Mouse (Mus musculus) forebrain, embryonic 10.5 days (tissue): ENCODE data around the gene Kansl1l. TPM values are rescaled to one million over a fixed set of nuclear protein-coding genes. Genes with fewer than 3 reads are reported as not detected.
A peak's percentile ranks its signal among the peaks of the same experiment; 100 is the strongest.
"Not testable (repeated sequence)": the region's sequence is repeated elsewhere in the genome, so short reads cannot be mapped to it uniquely, and the experiment has no call there.

Source experiments
- DNase-seq: peaks from one replicate; pipeline ENCODE4 v3.0.0-alpha.2; 2017; ENCODE audit warnings: low spot score; ENCODE audit errors: extremely low spot score
- H3K27ac ChIP-seq: fragments of 300-500 bp; sonication (generic); 2 replicates; pipeline ENCODE4 v1.5.1; 2016; ENCODE audit warnings: mild to moderate bottlenecking
- H3K27me3 ChIP-seq: fragments of 300-500 bp; sonication (generic); 2 replicates; pipeline ENCODE4 v1.6.1; 2016; ENCODE audit warnings: mild to moderate bottlenecking; ENCODE audit not compliant: poor library complexity, severe bottlenecking
- H3K36me3 ChIP-seq: fragments of 300-500 bp; sonication (generic); replicated peaks from 2 replicates; pipeline ENCODE4 v1.6.1; 2016; ENCODE audit warnings: mild to moderate bottlenecking, moderate library complexity
- H3K4me1 ChIP-seq: fragments of 300-500 bp; sonication (generic); 2 replicates; pipeline ENCODE4 v1.6.1; 2016
- H3K4me3 ChIP-seq: fragments of 300-500 bp; sonication (generic); 2 replicates; pipeline ENCODE4 v1.5.1; 2016; ENCODE audit warnings: mild to moderate bottlenecking, moderate library complexity
- H3K9me3 ChIP-seq: fragments of 300-500 bp; sonication (generic); 2 replicates; pipeline ENCODE4 v1.6.1; 2016; ENCODE audit warnings: mild to moderate bottlenecking, moderate library complexity
- WGBS: fragments of 180-500 bp; shearing (Covaris S2); methylation state at CpG from one replicate; pipeline ENCODE4 v1.1.7; 2016; 5-methylcytosine and 5-hydroxymethylcytosine counted together
- polyA plus RNA-seq: library from polyadenylated mRNA; unstranded; fragments of >200 nt; fragmentation: Nextera tagmentation; extraction: Ambion mirVana; gene quantifications from 2 replicates; pipeline ENCODE4 v1.2.1, GENCODE M21; 2016

Gene Kansl1l
- polyA plus RNA-seq, 1 experiment from 2014 or later = 7.1 TPM

- Histone ChIP-seq H3K27me3 (no peaks in the 10 kb centered on the region), H3K27ac (no peak overlapping the region), H3K9me3 (no peaks in the 10 kb centered on the region), H3K4me1 (peaks cover 15% of the 10 kb centered on the region), H3K36me3 (peaks cover 35% of the 10 kb centered on the region), H3K4me3 (no peak overlapping the region)
- no peak for DNase-seq
- WGBS = 66% methylated on average over 6 of the region's 6 CpGs
Measured at GRCm38 (mm10) chr1:66704523-66704922, 112.8 kb downstream of the Kansl1l start.

DNA sequence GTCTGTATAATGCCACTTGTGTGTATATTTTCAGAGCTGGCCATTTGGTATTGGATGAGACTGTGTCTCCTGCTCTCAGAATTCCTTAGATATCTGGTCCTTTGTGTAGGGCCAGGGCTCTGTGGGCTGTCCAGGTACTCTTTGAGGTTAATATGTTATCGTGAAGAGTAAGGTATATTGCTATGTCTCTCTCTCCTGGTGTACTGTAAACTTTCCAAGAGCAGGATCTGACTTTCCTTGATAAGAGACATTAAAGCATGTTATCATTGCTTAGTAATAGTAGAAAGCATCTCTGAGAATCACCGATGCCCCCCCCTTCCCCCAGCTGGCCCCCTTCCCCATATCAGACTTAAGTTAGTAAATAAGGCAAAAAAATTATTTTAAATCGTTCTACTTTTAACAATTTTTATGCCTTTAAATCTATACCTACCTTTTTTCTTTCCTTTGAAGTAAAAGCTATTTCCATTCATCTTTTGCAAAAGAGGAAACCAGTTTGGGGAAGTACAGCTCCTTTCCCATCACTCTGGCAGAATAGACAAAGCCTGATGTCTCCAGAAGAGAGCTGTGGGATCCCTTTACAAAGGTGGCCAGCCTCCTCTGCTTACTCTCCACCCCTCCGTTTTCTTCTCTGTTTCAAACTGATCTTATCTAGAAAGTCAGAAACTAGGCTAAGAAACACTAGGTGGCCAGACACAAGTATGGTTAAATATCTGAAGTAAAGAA is 114.6 kb downstream of the Kansl1l start:
- Histone ChIP-seq H3K4me3 (no peak overlapping the region), H3K36me3 (peaks cover 17% of the 10 kb centered on the region), H3K27ac (no peak overlapping the region), H3K9me3 (no peaks in the 10 kb centered on the region), H3K27me3 (no peaks in the 10 kb centered on the region), H3K4me1 (peaks cover 15% of the 10 kb centered on the region)
- no peak for DNase-seq
- WGBS = 89% methylated on average over 4 of the region's 4 CpGs

GRCm38 (mm10) chr1:66701576-66701940 is 115.8 kb downstream of the Kansl1l start:
- Histone ChIP-seq H3K27ac (peak overlapping the region; percentile 93), H3K27me3 (no peaks in the 10 kb centered on the region), H3K4me3 (peak overlapping the region; percentile 84), H3K9me3 (no peaks in the 10 kb centered on the region), H3K36me3 (peaks cover 5% of the 10 kb centered on the region), H3K4me1 (peaks cover 15% of the 10 kb centered on the region)
- DNase-seq = no peak
- 38% methylated on average over 2 of the region's 2 CpGs for WGBS

GRCm38 (mm10) chr1:66700693-66701575 is 116.4 kb downstream of the Kansl1l start, which contains the start of gene Rpe:
Gene Rpe (plus strand): TSS chr1:66700831.
- 0 out of 2 replicates have a peak, but pooled peaks cover under 1% of the 10 kb centered on the region for H3K36me3 ChIP-seq
- under 1% methylated on average over 72 of the region's 73 CpGs for WGBS
- H3K4me1 ChIP-seq = peaks cover 15% of the 10 kb centered on the region
- H3K27me3 ChIP-seq = no peaks in the 10 kb centered on the region
- peak within 1 kb of the TSS; percentile 93 for H3K27ac ChIP-seq
- DNase-seq = peak; percentile 92
- no peaks in the 10 kb centered on the region for H3K9me3 ChIP-seq
- H3K4me3 ChIP-seq = peak within 1 kb of the TSS; percentile 84

- Histone ChIP-seq H3K4me3 (peak overlapping the region; percentile 84), H3K27ac (peak overlapping the region; percentile 93), H3K4me1 (peaks cover 15% of the 10 kb centered on the region), H3K36me3 (no peaks in the 10 kb centered on the region), H3K27me3 (no peaks in the 10 kb centered on the region), H3K9me3 (no peaks in the 10 kb centered on the region)
- 46% methylated on average over 5 of the region's 5 CpGs for WGBS
- DNase-seq = no peak
Measured at GRCm38 (mm10) chr1:66700149-66700692, 117.1 kb downstream of the Kansl1l start.

- 85% methylated on average over 10 of the region's 10 CpGs for WGBS
- H3K36me3 ChIP-seq, H3K27ac ChIP-seq, H3K9me3 ChIP-seq, DNase-seq, H3K27me3 ChIP-seq, H3K4me3 ChIP-seq: not testable (repeated sequence)
- H3K4me1 ChIP-seq = peaks cover 15% of the 10 kb centered on the region
Measured at GRCm38 (mm10) chr1:66699630-66700029, 117.7 kb downstream of the Kansl1l start.

GRCm38 (mm10) chr1:66695296-66695695 is 122.1 kb downstream of the Kansl1l start:
- H3K27ac ChIP-seq = no peak overlapping the region
- H3K4me3 ChIP-seq = no peak overlapping the region
- 75% methylated on average over 7 of the region's 7 CpGs for WGBS
- H3K27me3 ChIP-seq = no peaks in the 10 kb centered on the region
- H3K4me1 ChIP-seq = peaks cover 5% of the 10 kb centered on the region
- DNase-seq = no peak
- no peaks in the 10 kb centered on the region for H3K9me3 ChIP-seq
- no peaks in the 10 kb centered on the region for H3K36me3 ChIP-seq

DNA sequence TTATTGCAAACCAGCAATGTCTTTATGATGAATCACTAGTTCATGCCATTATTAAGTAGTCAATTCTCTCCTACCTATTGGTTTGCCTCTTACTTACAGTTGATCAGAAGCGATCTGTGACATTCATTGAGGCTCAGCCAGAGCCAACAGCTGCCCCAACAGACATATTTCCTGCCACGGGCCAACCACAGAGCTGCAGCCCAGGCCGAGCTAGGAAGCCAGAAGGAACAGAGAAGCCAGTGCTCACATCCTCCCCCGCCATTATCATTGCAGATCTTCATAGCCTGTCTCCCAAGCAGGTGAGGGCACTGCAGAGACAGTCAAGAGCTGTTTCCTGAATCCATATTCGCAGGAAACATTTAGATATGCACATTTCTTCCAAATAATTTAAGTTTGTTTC is 123.1 kb downstream of the Kansl1l start:
- no peak overlapping the region for H3K27ac ChIP-seq
- H3K4me1 ChIP-seq = peaks cover 5% of the 10 kb centered on the region
- no peak overlapping the region for H3K4me3 ChIP-seq
- no peaks in the 10 kb centered on the region for H3K9me3 ChIP-seq
- no peak for DNase-seq
- 89% methylated on average over 5 of the region's 5 CpGs for WGBS
- no peaks in the 10 kb centered on the region for H3K36me3 ChIP-seq
- H3K27me3 ChIP-seq = no peaks in the 10 kb centered on the region

DNA sequence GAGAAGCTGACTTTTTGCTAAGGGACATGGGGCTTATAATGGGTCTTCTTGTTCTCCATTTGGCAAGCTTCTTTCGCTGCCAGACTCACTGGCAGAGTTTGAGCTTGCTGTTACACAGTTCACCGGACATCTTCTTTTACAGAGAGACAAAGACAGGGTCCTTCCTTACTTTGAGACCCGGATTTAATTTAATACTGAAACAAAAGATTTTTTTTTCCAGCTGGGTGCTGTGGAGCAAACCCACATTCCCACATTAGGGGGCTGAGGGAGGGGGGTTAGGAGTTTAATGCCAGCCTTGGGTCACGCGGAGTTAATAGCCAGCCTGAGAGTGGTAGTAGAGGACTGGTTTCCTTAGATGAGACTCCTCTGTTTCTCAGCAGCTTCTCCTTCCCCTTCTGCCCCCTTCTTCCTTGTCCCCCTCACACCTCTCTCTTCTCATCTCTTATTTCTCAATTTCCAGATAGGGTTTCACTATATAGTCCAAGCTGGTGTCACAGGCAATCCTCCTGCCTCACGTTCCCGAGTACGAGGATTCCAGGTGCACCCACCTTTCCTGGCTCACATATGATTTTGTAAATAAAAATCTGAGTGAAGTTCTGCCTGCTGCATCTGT is 124.5 kb downstream of the Kansl1l start:
- no peak overlapping the region for H3K4me3 ChIP-seq
- H3K4me1 ChIP-seq = peaks cover 5% of the 10 kb centered on the region
- H3K27ac ChIP-seq = no peak overlapping the region
- no peaks in the 10 kb centered on the region for H3K36me3 ChIP-seq
- no peaks in the 10 kb centered on the region for H3K27me3 ChIP-seq
- 67% methylated on average over 8 of the region's 8 CpGs for WGBS
- DNase-seq = no peak
- no peaks in the 10 kb centered on the region for H3K9me3 ChIP-seq

- Histone ChIP-seq H3K9me3 (no peaks in the 10 kb centered on the region), H3K27me3 (no peaks in the 10 kb centered on the region), H3K36me3 (no peaks in the 10 kb centered on the region), H3K4me3 (no peak overlapping the region), H3K27ac (no peak overlapping the region), H3K4me1 (peaks cover 5% of the 10 kb centered on the region)
- DNase-seq = no peak
- WGBS = 54% methylated on average over 1 of the region's 1 CpGs
Measured at GRCm38 (mm10) chr1:66692308-66692707, 125.1 kb downstream of the Kansl1l start.

GRCm38 (mm10) chr1:66691772-66692171 is 125.6 kb downstream of the Kansl1l start:
- Histone ChIP-seq H3K27me3 (no peaks in the 10 kb centered on the region), H3K36me3 (no peaks in the 10 kb centered on the region), H3K9me3 (no peaks in the 10 kb centered on the region), H3K27ac (no peak overlapping the region), H3K4me3 (no peak overlapping the region), H3K4me1 (peaks cover 10% of the 10 kb centered on the region)
- no peak for DNase-seq
- WGBS = 86% methylated on average over 3 of the region's 3 CpGs

- no peaks in the 10 kb centered on the region for H3K9me3 ChIP-seq
- no peak overlapping the region for H3K4me3 ChIP-seq
- DNase-seq = no peak
- 89% methylated on average over 5 of the region's 5 CpGs for whole genome bisulfite sequencing
- no peaks in the 10 kb centered on the region for H3K27me3 ChIP-seq
- no peaks in the 10 kb centered on the region for H3K36me3 ChIP-seq
- no peak overlapping the region for H3K27ac ChIP-seq
- H3K4me1 ChIP-seq = peaks cover 8% of the 10 kb centered on the region; the same call in 1 of the 2 replicates
Measured at GRCm38 (mm10) chr1:66682974-66683373, 134.4 kb downstream of the Kansl1l start.
